Mouse (Mus musculus) limb, embryonic 12.5 days (tissue): ENCODE results near the gene Slc22a18. TPM values are rescaled to one million over a fixed set of nuclear protein-coding genes. Genes with fewer than 3 reads are reported as not detected.
A peak's percentile ranks its signal among the peaks of the same experiment; 100 is the strongest.

Experiments used
- ATAC-seq: fragments of 200-750 bp; cut with Nextera tagmentation; 2 replicates; pipeline ENCODE4 v1.8.0; 2017; ENCODE audit warnings: low read depth, moderate TSS enrichment; ENCODE audit not compliant: insufficient number of reproducible peaks, insufficient read depth, low FRiP score, low TSS enrichment
- H3K27ac ChIP-seq: fragments of 300-500 bp; sonication (generic); 2 replicates; pipeline ENCODE4 v1.5.1; 2016; ENCODE audit warnings: mild to moderate bottlenecking, moderate library complexity
- H3K27me3 ChIP-seq: fragments of 300-500 bp; sonication (generic); 2 replicates; pipeline ENCODE4 v1.6.1; 2016; ENCODE audit warnings: mild to moderate bottlenecking, moderate library complexity
- H3K36me3 ChIP-seq: fragments of 300-500 bp; sonication (generic); 2 replicates; pipeline ENCODE4 v1.6.1; 2016; ENCODE audit warnings: mild to moderate bottlenecking, moderate library complexity
- H3K4me1 ChIP-seq: fragments of 300-500 bp; sonication (generic); replicated peaks from 2 replicates; pipeline ENCODE4 v1.6.1; 2016
- H3K4me2 ChIP-seq: fragments of 300-500 bp; sonication (generic); 2 replicates; pipeline ENCODE4 v1.6.1; 2016; ENCODE audit warnings: mild to moderate bottlenecking, moderate library complexity
- H3K4me3 ChIP-seq: fragments of 300-500 bp; sonication (generic); replicated peaks from 2 replicates; pipeline ENCODE4 v1.5.1; 2016; ENCODE audit warnings: mild to moderate bottlenecking
- H3K9ac ChIP-seq: fragments of 300-500 bp; sonication (generic); replicated peaks from 2 replicates; pipeline ENCODE4 v1.6.1; 2016; ENCODE audit warnings: mild to moderate bottlenecking, moderate library complexity
- H3K9me3 ChIP-seq: fragments of 300-500 bp; sonication (generic); 2 replicates; pipeline ENCODE4 v1.6.1; 2016; ENCODE audit warnings: mild to moderate bottlenecking, moderate library complexity
- WGBS: fragments of 180-500 bp; shearing (Covaris S2); methylation state at CpG from one replicate; pipeline ENCODE4 v1.1.7; 2016; 5-methylcytosine and 5-hydroxymethylcytosine counted together
- polyA plus RNA-seq: library from polyadenylated mRNA; unstranded; fragments of >200 nt; fragmentation: Nextera tagmentation; extraction: Ambion mirVana; gene quantifications from 2 replicates; pipeline ENCODE4 v1.2.1, GENCODE M21; 2016

Slc22a18 gene
- polyA plus RNA-seq, 1 experiment from 2014 or later, result 1.3 TPM

DNA sequence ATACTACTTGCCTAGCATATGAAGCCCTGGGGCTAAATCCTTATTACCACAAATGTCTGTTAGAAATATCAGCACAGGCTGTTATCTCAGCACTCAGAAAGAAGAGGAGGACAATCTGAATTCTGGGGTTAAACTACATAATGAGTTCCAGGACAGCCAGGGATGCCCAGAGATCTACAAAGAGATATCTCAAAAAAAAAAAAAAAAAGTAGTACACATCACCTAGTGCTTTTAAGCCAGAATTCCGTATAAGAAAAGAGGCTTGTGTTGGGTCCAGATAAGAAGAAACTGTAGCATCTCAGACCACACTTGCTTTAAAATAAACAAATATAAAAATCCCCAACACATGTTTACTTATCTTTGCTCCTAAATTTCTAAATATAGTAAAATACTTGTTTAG lies 65.1 kb downstream of the Slc22a18 start:
- no peak for ATAC-seq
- H3K27me3 ChIP-seq, result no peaks in the 10 kb centered on the region
- H3K27ac ChIP-seq, result no peak overlapping the region
- peaks cover 69% of the 10 kb centered on the region for H3K36me3 ChIP-seq
- H3K9ac ChIP-seq, result no peak overlapping the region
- H3K4me1 ChIP-seq, result peaks cover 1% of the 10 kb centered on the region
- H3K4me3 ChIP-seq, result no peak overlapping the region
- no peaks in the 10 kb centered on the region for H3K9me3 ChIP-seq
- WGBS, result 69% methylated on average over 1 of the region's 1 CpGs
- no peak overlapping the region for H3K4me2 ChIP-seq

DNA sequence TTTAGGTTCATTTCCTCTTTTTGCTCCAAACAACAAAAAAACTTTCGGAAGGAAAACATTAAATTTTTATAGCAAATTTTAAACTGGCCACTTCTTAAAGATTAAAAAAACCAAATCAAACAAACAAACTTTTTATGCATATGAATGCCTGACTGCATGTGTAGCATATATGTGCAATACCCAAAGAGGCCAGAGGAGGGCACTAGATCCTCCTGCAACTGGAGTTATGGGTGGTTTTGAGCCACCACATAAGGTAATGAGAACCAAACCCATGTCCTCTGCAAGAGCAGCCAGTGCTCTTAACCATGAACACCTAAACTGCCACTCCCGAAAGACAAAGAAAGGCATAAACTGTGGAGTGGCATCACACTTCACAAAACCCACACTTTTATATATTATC lies 70.8 kb downstream of the Slc22a18 start:
- no peak for ATAC-seq
- WGBS, result 91% methylated on average over 2 of the region's 2 CpGs
- Histone ChIP-seq H3K9me3 (no peaks in the 10 kb centered on the region), H3K36me3 (peaks cover 23% of the 10 kb centered on the region), H3K9ac (no peak overlapping the region), H3K27ac (no peak overlapping the region), H3K4me1 (peaks cover 27% of the 10 kb centered on the region), H3K4me3 (no peak overlapping the region), H3K4me2 (no peak overlapping the region), H3K27me3 (no peaks in the 10 kb centered on the region)

DNA sequence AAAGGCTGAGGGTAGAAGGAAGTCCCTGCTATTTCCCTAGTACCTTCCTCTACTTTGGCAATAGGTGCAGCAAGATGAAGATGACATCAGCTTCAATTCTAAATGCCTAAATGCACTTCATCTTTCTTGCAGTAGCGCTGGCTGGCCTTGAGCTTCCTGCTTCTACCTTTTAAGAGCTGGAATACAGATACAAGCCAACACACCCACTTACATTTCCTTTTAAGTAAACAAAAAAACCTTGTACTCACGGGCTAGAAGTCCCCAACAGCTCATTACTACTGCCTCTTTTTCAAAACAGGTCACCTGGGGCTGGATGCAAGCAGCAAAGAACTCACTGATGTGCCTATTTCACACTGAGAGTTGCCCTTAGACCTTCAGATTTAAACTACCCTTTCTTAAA lies 73.0 kb downstream of the Slc22a18 start:
- no peak for ATAC-seq
- H3K27me3 ChIP-seq, result no peaks in the 10 kb centered on the region
- H3K36me3 ChIP-seq, result peaks cover 10% of the 10 kb centered on the region
- H3K4me3 ChIP-seq, result no peak overlapping the region
- H3K4me1 ChIP-seq, result peaks cover 33% of the 10 kb centered on the region
- H3K9me3 ChIP-seq, result no peaks in the 10 kb centered on the region
- 0 out of 2 replicates have a peak overlapping the region, but pooled peaks have one; percentile 4 for H3K9ac ChIP-seq
- no peak overlapping the region for H3K27ac ChIP-seq
- peak overlapping the region; percentile 79; the same call in 1 of the 2 replicates for H3K4me2 ChIP-seq
- WGBS, result 67% methylated on average over 2 of the region's 2 CpGs

DNA sequence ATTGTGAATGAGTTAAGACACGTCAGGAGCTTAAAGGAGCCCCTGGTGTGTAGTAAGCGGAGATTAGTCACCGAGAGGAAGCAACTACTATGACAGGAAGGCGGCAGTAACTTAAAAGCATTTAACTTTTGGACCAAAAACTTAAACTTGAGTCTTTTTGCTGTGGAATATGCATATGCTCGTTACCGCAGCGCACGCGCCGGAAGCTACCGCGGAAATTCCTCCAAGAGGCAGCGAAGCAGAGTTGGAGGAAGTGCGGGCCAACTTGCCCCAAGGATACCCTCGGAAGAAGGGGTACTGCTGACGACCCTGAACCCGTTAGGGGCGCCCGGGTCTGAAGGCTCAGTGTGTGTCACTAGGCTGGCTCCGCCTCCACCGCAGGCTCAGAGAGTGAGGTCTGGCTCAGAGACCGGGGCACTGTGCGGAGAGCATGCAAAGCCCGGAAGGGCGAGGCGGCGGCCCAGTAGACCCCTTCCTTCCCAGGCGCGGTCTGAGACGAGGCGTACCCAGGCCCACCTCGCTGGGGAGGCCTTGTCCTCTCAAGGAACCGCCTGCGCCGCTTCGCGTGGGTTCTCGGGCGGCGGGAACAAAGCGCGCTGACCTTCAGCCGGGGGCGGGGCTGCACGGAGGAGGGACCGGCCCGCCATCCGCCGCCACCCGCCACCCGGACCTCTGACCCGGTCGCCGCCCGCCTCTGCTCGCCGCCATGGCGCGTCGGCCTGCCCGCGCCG lies 74.9 kb downstream of the Slc22a18 start:
- WGBS, result under 1% methylated on average over 63 of the region's 63 CpGs
- H3K27ac ChIP-seq, result peak overlapping the region; percentile 94

More for the DNA sequence above, 74.9 kb downstream of the Slc22a18 start:
- no peaks in the 10 kb centered on the region for H3K27me3 ChIP-seq
- no peaks in the 10 kb centered on the region for H3K9me3 ChIP-seq
- H3K4me3 ChIP-seq, result peak overlapping the region; percentile 94
- peak; percentile 79 for ATAC-seq
- peak overlapping the region; percentile 79 for H3K4me2 ChIP-seq
- peaks cover 10% of the 10 kb centered on the region for H3K36me3 ChIP-seq
- H3K9ac ChIP-seq, result peak overlapping the region; percentile 94
- H3K4me1 ChIP-seq, result peaks cover 33% of the 10 kb centered on the region

Other genes with a start within 250 kb of the Slc22a18 start
- gene Cdkn1c, start 12.7 kb upstream of the Slc22a18 start, polyA plus RNA-seq, result 1,371 and 1,459 TPM in 2 replicates
- 13.8 and 19.2 TPM in 2 replicates for gene Phlda2, start 29.4 kb downstream of the Slc22a18 start, polyA plus RNA-seq
- gene Nap1l4, start 75.4 kb downstream of the Slc22a18 start, polyA plus RNA-seq, result 331 and 335 TPM in 2 replicates
- gene Cars, start 126.4 kb downstream of the Slc22a18 start, polyA plus RNA-seq, result 56.7 and 59.6 TPM in 2 replicates
- gene Tnfrsf26, start 155.0 kb downstream of the Slc22a18 start, polyA plus RNA-seq, result 0.21 and 0.35 TPM in 2 replicates
- gene Tnfrsf22, start 175.9 kb downstream of the Slc22a18 start, polyA plus RNA-seq, result 11.4 and 12.8 TPM in 2 replicates
- 0.59 and 0.64 TPM in 2 replicates for gene Tnfrsf23, start 212.1 kb downstream of the Slc22a18 start, polyA plus RNA-seq